Mouse (Mus musculus) E14TG2a.4 (cell line): ENCODE data around the gene Gprin1.

ENCODE experiments used
- CTCF ChIP-seq: conservative IDR thresholded peaks from 2 replicates; pipeline ENCODE4 v1.5.1; 2014; ENCODE audit warnings: low read length
- NANOG ChIP-seq: IDR thresholded peaks from 2 replicates; pipeline ENCODE4 v1.6.1; 2014; ENCODE audit warnings: borderline replicate concordance, low read length, mixed read lengths

- TF ChIP-seq CTCF: no peak
- TF ChIP-seq NANOG: no peak
Observed at GRCm38 (mm10) chr13:54737488-54738212, 12.0 kb downstream of the Gprin1 start.
